Mouse (Mus musculus) G1E-ER4 (cell line): ENCODE data around the gene Gm49394. TPM values are rescaled to one million over a fixed set of nuclear protein-coding genes. Genes with fewer than 3 reads are reported as not detected.

ENCODE experiments used
- GATA1 ChIP-seq: IDR thresholded peaks from one replicate; pipeline ENCODE4 v1.8.0; 2012; ENCODE audit warnings: low read length, inconsistent platforms
- polyA plus RNA-seq: library from polyadenylated mRNA; stranded (reverse); fragments of >175 nt; gene quantifications from 2 replicates; pipeline ENCODE4 v1.2.3, GENCODE M21; 2012

Gm49394 gene
- polyA plus RNA-seq, 1 experiment, result not detected

DNA sequence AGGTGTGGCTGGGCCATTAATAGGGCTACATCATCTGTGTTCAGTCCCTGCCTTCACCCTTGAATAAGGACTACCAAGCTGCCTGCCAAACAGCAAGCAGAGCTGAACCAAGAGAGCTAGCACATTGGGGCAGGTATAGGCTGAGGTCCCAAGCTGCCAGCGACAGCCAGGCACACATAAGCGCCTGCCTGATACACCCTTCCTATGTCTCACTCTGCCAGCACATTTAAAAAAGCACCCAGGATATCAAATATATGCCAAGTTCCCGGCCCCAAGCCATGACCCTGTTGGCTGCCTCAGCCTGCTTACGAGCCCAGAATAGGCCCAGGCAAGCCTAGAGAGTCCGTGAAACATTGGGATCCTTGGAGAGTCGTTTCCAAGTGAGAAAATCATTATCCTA lies 39.9 kb downstream of the Gm49394 start:
- no peak for TF ChIP-seq GATA1

DNA sequence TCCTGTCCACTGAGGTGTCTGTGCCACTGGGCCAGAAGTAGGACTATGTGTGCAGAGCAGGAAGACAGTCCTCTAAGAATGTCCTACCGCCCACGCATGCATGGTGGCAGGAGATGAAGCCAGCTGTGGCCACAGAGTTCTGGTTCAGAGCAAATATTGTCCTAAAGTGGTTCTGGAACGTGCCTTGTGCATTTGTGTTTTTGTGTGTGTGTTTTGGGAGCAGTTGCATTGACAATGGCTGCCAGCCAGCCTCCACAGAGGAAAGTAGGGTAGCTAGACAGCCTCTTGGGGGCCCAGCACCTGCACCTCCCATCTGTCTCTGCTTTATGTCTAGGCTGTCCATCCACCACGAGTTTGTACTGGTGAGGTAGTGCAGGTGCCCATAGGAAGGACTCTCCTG lies 47.6 kb downstream of the Gm49394 start:
- TF ChIP-seq GATA1, result no peak

DNA sequence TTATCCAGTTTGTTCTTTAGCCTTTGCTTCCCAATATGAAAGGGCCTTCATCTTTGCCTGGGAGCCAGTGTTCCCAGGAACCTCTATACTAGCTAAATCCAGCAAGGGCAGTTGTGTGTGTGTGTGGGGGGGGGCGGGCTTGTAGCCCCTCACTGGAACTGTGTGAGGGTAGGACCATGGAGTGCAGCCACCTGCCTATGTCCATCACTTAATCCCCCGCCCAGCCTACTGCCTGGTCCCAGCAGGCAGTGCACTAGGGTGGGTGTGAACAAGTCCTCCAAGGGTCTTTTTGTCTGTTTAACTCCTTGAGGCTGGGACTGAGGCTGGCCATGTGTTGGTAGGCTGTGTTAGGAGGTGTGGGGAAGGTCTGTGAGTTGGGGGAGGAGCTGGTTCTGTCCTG lies 56.7 kb downstream of the Gm49394 start:
- no peak for TF ChIP-seq GATA1

DNA sequence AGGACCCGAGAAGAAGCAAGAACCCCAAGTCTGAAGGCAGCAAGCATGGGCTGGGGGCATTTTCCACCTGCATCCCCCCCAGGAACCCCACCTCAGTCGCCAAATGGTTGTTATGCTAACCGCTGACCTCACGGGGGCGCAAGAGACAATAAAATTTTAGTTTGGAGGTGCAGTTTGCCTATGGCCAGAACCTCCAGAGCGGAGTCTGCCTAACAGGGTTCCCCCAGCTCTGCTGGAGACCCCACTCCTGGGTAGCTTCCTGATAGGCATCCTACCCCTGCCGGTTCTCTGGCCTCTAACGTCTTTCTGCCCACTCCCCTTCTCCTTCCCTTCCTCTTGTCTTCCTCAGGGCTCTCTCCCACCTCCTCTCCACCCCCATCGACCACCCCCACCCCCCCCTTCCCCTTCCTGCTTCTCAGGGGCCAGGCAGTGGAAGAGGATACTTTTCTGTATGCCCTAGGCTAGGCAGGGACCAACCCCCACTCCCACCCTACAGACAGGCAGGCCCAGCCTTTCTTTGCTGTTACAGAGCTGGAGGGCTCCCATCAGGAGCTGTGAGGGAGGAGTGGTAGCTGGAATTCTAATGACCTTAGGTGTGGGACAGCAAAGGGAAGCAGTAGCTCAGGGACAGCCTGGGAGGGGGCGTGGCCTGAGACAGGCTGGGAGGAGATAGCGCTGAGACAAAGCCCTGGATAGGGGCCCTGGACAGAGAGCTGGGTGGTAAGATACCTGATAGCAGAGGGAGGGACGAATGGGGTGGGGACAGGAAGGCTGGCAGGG lies 58.9 kb downstream of the Gm49394 start:
- TF ChIP-seq GATA1, result no peak

DNA sequence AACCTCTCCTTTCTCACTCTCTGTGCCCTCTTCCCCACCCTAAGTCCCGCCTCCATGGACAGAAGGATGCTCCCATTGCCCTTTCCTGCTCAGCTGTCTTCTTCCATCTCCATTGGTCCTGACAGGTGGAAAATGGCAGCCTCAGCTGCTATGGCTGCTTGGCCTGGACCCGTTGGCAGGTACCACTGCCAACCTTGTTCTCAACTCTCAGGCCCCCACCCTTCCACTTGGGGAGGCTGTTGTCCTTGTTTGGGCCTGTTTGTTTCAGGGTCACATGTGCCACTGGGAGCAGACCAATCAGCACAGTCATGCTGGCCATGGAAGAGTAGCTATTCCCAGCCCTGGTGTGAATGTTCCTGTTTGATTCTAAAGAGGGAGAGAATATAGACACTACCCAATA lies 68.8 kb downstream of the Gm49394 start:
- no peak for TF ChIP-seq GATA1

Other genes with a start within 250 kb of the Gm49394 start
- gene Syt8, start 235.1 kb downstream of the Gm49394 start, polyA plus RNA-seq, result not detected in 2 replicates
- not detected in 2 replicates for gene Tnni2, start 228.1 kb downstream of the Gm49394 start, polyA plus RNA-seq
- gene Lsp1, start 209.1 kb downstream of the Gm49394 start, polyA plus RNA-seq, result not detected in 2 replicates
- gene Tnnt3, start 171.1 kb downstream of the Gm49394 start, polyA plus RNA-seq, result not detected in 2 replicates
- gene Mrpl23, start 137.3 kb downstream of the Gm49394 start, polyA plus RNA-seq, result 11.7 and 37.4 TPM in 2 replicates
- gene Igf2, start 3.1 kb downstream of the Gm49394 start, polyA plus RNA-seq, result not detected in 2 replicates
- not detected in 2 replicates for gene Ins2, start 73.4 kb upstream of the Gm49394 start, polyA plus RNA-seq